Mouse (Mus musculus): ENCODE measurements around the gene Eloa.
A peak's percentile ranks its signal among the peaks of the same experiment; 100 is the strongest.

DNA sequence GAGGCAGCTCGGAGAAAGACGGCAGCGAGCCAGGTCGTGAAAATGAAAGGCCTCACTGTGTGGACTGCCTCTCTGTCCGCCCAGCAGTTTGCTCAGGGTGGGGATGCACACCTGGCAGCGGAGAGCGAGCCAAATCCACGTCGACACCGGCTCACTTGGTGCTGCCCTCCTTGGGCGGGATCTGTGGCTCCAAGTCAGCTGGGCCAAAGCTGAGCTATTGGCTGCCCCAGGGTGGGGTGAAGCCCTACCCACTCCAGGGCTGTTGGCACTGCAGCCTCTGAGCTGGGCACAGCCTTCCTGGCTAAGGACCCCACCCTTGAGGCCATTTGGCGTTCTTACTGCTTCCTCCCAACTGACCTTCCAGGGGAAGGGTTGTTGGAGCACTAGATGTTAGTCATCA, 57.1 kb downstream of the Eloa start:
- TF ChIP-seq CTCF (IDR thresholded peaks at IDR 0.05; ENCODE audit: low read depth) (peak; percentile 26; the same call in 1 of the 2 replicates), EP300 (IDR thresholded peaks at IDR 0.05; ENCODE audit: low read depth) (no peak)
